ENCODE assay signal across 9 mouse cellular contexts in the genomic region with DNA sequence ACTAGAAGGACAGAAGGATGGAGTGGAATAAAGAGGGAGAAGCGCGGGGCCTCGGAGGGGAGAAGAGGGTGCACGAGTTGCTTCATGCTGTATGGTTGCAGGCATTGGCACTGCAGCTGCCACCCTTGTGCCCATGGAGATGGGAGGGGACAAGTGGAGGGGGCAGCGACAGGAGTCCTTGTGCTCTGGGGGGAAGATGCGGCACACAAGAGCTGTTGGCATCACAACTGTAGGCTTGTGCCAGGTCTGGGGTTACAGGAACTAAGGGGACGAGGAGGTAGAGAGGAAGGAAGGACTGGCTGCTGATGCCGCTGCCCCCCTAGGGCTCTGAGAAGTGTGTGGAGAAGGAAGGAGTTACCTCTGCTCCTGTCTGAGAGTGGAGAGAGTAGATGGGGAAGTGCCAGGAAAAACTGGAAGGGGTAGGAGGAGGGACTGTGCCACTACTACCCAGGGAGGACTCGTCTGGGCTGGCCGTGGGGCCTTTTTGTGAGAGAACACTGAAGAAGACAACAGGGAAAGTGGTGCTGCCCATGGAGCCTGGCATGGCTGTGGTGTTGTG. TPM values are rescaled to one million over a fixed set of nuclear protein-coding genes. Genes with fewer than 3 reads are reported as not detected.
A peak's percentile ranks its signal among the peaks of the same experiment; 100 is the strongest.
DNase-seq lines count a peak whose midpoint lies in the region; ATAC-seq and TF ChIP-seq lines count a peak whose summit lies in the region.
"Had no signal": no experiment of that assay in that cellular context is flagged by ENCODE, and none has a peak within 500 bp of the region (broad histone marks: within the 10 kb centered on the region; RNA-seq: fewer than 3 reads in every experiment).

No protein-coding gene starts in this region.

- ATAC-seq in midbrain, embryonic 13.5 days = peak; percentile 3

- DNase-seq in heart, adult 11 months = peak; percentile 72
- no peak for DNase-seq in heart, embryonic 10.5 days (ENCODE audit: low spot score)
- DNase-seq in Muller cell, postnatal 12 days (ENCODE audit: inconsistent ontology term) = peak; percentile 10
- DNase-seq in cerebellum, postnatal 36 days = peak; percentile 76 to 78
- no peak for DNase-seq in adrenal gland, postnatal 10 days
- no peak for DNase-seq in heart, adult 2 months
- DNase-seq in adrenal gland, adult 2 months = no peak
- DNase-seq: liver had no signal

- H3K36me3 ChIP-seq in heart, embryonic 10.5 days = no peaks in the 10 kb centered on the region
- no peaks in the 10 kb centered on the region for H3K36me3 ChIP-seq in midbrain, embryonic 13.5 days
- H3K36me3 ChIP-seq in heart, adult 2 months (ENCODE audit: control insufficient read depth, insufficient read depth, low read length) = no peaks in the 10 kb centered on the region

- TF ChIP-seq POLR2A in heart, adult 2 months (IDR thresholded peaks at IDR 0.05; ENCODE audit: insufficient read depth, low read depth, low read length) = no peak

- no peak for TF ChIP-seq EP300 in heart, adult 2 months (IDR thresholded peaks at IDR 0.05; ENCODE audit: insufficient read depth, low read depth, low read length)

- H3K79me2 ChIP-seq in heart, adult 2 months (replicated peaks; ENCODE audit: control insufficient read depth, insufficient read depth, low read length) = no peaks in the 10 kb centered on the region

- intact Hi-C loops in heart, adult 2 months (cut with DNase I) = no loop called here

- peaks cover 17% of the 10 kb centered on the region for H3K27me3 ChIP-seq in heart, embryonic 10.5 days (ENCODE audit: insufficient read depth, poor library complexity, severe bottlenecking)
- no peaks in the 10 kb centered on the region for H3K27me3 ChIP-seq in midbrain, embryonic 13.5 days
- no peaks in the 10 kb centered on the region for H3K27me3 ChIP-seq in heart, adult 2 months (ENCODE audit: control insufficient read depth, insufficient read depth, low read length)

- H3K9ac ChIP-seq in midbrain, embryonic 13.5 days (replicated peaks) = no peak overlapping the region; the same call in 1 of the 2 replicates
- H3K9ac ChIP-seq in heart, adult 2 months (ENCODE audit: low read depth, low read length) = no peak overlapping the region

- H3K9me3 ChIP-seq in heart, embryonic 10.5 days = no peaks in the 10 kb centered on the region
- no peaks in the 10 kb centered on the region for H3K9me3 ChIP-seq in midbrain, embryonic 13.5 days

- no peak overlapping the region for H3K27ac ChIP-seq in heart, embryonic 10.5 days
- H3K27ac ChIP-seq in midbrain, embryonic 13.5 days = peak overlapping the region; percentile 84
- H3K27ac ChIP-seq in heart, adult 2 months = no peak overlapping the region

- WGBS in heart, embryonic 10.5 days = 79% methylated on average over 10 of the region's 10 CpGs
- 81% methylated on average over 10 of the region's 10 CpGs for WGBS in midbrain, embryonic 13.5 days
- 70% methylated on average over 10 of the region's 10 CpGs for WGBS in heart, adult 2 months

- TF ChIP-seq CTCF in heart, adult 2 months (IDR thresholded peaks at IDR 0.05) = no peak

- peak overlapping the region; percentile 43 for H3K4me2 ChIP-seq in midbrain, embryonic 13.5 days (replicated peaks)

- no peaks in the 10 kb centered on the region for H3K4me1 ChIP-seq in heart, embryonic 10.5 days
- H3K4me1 ChIP-seq in midbrain, embryonic 13.5 days (replicated peaks) = peaks cover 23% of the 10 kb centered on the region
- no peaks in the 10 kb centered on the region for H3K4me1 ChIP-seq in heart, adult 2 months (ENCODE audit: control insufficient read depth, insufficient read depth, low read length)

- no peak overlapping the region for H3K4me3 ChIP-seq in heart, embryonic 10.5 days
- H3K4me3 ChIP-seq in midbrain, embryonic 13.5 days (replicated peaks) = peak overlapping the region; percentile 24
- H3K4me3 ChIP-seq in heart, adult 2 months = no peak overlapping the region

RNA-seq across cellular contexts. Expression of gene Zfhx2, which starts 37.9 kb away (rescaled TPM):
- polyA plus RNA-seq in heart, embryonic 10.5 days (2016; fragmentation: Nextera tagmentation; extraction: Ambion mirVana) = 3.8 and 4.2 TPM in 2 replicates
- 35.5 and 39.9 TPM in 2 replicates for polyA plus RNA-seq in midbrain, embryonic 13.5 days (2015; fragmentation: Nextera tagmentation; extraction: Ambion mirVana)
- 1 to 10 TPM; 5.2 to 9.9 TPM for total RNA-seq in adrenal gland, postnatal 10 days (2021)
- 1 to 10 TPM; 3.9 to 4.1 TPM for total RNA-seq in heart, adult 2 months (2021)
- polyA plus RNA-seq in heart, adult 2 months (2012; rRNA removed) = 1.1 and 1.3 TPM in 2 replicates
- total RNA-seq in adrenal gland, adult 2 months (2021) = 1 to 10 TPM; 6.3 to 7.3 TPM
- 3.0 and 4.2 TPM in 2 replicates for polyA plus RNA-seq in adrenal gland, adult 2 months (2012; rRNA removed)

RNA-seq across cellular contexts. Expression of gene Ngdn, which starts 39.0 kb away (rescaled TPM):
- polyA plus RNA-seq in heart, embryonic 10.5 days (2016; fragmentation: Nextera tagmentation; extraction: Ambion mirVana) = 73.7 and 88.8 TPM in 2 replicates
- polyA plus RNA-seq in midbrain, embryonic 13.5 days (2015; fragmentation: Nextera tagmentation; extraction: Ambion mirVana) = 60.4 and 62.7 TPM in 2 replicates
- 10 to 100 TPM; 32.9 to 38.1 TPM for total RNA-seq in adrenal gland, postnatal 10 days (2021)
- 10 to 100 TPM; 25.9 to 28.9 TPM for total RNA-seq in heart, adult 2 months (2021)
- polyA plus RNA-seq in heart, adult 2 months (2012; rRNA removed) = 10.1 and 19.6 TPM in 2 replicates
- 10 to 100 TPM; 36.0 TPM for total RNA-seq in adrenal gland, adult 2 months (2021)
- polyA plus RNA-seq in adrenal gland, adult 2 months (2012; rRNA removed) = 2.7 and 2.9 TPM in 2 replicates

RNA-seq across cellular contexts. Expression of gene Thtpa, which starts 40.3 kb away (rescaled TPM):
- polyA plus RNA-seq in heart, embryonic 10.5 days (2016; fragmentation: Nextera tagmentation; extraction: Ambion mirVana) = 16.1 and 16.4 TPM in 2 replicates
- 32.1 and 35.0 TPM in 2 replicates for polyA plus RNA-seq in midbrain, embryonic 13.5 days (2015; fragmentation: Nextera tagmentation; extraction: Ambion mirVana)
- total RNA-seq in adrenal gland, postnatal 10 days (2021) = 10 to 100 TPM; 13.2 to 17.5 TPM
- 10 to 100 TPM; 10.7 to 13.4 TPM for total RNA-seq in heart, adult 2 months (2021)
- 8.2 and 9.7 TPM in 2 replicates for polyA plus RNA-seq in heart, adult 2 months (2012; rRNA removed)
- 10 to 100 TPM; 11.6 to 21.6 TPM for total RNA-seq in adrenal gland, adult 2 months (2021)
- polyA plus RNA-seq in adrenal gland, adult 2 months (2012; rRNA removed) = 6.0 and 6.7 TPM in 2 replicates

RNA-seq across cellular contexts. Expression of gene Ap1g2, which starts 52.1 kb away (rescaled TPM):
- polyA plus RNA-seq in heart, embryonic 10.5 days (2016; fragmentation: Nextera tagmentation; extraction: Ambion mirVana) = 15.6 and 18.9 TPM in 2 replicates
- 7.9 and 8.2 TPM in 2 replicates for polyA plus RNA-seq in midbrain, embryonic 13.5 days (2015; fragmentation: Nextera tagmentation; extraction: Ambion mirVana)
- 10 to 100 TPM; 20.0 to 31.3 TPM for total RNA-seq in adrenal gland, postnatal 10 days (2021)
- 1 to 10 TPM; 5.3 to 5.6 TPM for total RNA-seq in heart, adult 2 months (2021)
- 8.2 and 10.2 TPM in 2 replicates for polyA plus RNA-seq in heart, adult 2 months (2012; rRNA removed)
- 10 to 100 TPM; 21.9 to 24.8 TPM for total RNA-seq in adrenal gland, adult 2 months (2021)
- 27.3 and 30.3 TPM in 2 replicates for polyA plus RNA-seq in adrenal gland, adult 2 months (2012; rRNA removed)

RNA-seq across cellular contexts. Expression of gene Myh7, which starts 59.8 kb away (rescaled TPM):
- polyA plus RNA-seq in heart, embryonic 10.5 days (2016; fragmentation: Nextera tagmentation; extraction: Ambion mirVana) = 2,022 and 5,104 TPM in 2 replicates
- 4.6 and 5.3 TPM in 2 replicates for polyA plus RNA-seq in midbrain, embryonic 13.5 days (2015; fragmentation: Nextera tagmentation; extraction: Ambion mirVana)
- total RNA-seq in adrenal gland, postnatal 10 days (2021) = 100 to 1,000 TPM in 1 of 2 experiments, 10 to 100 TPM in 1; 24.9 to 114 TPM
- total RNA-seq in heart, adult 2 months (2021) = 1,000 to 10,000 TPM; 1,935 to 2,240 TPM
- polyA plus RNA-seq in heart, adult 2 months (2012; rRNA removed) = 19.8 and 29.5 TPM in 2 replicates
- total RNA-seq in adrenal gland, adult 2 months (2021) = not detected
- not detected in 2 replicates for polyA plus RNA-seq in adrenal gland, adult 2 months (2012; rRNA removed)

Comparison
In these comparisons a context has a peak if more than half of its experiments do, and no peak if none do; other contexts are left out.
1. DNase-seq: peak in heart, adult 11 months (single experiment), Muller cell, postnatal 12 days (single experiment) and cerebellum, postnatal 36 days (2 of 2); none in heart, embryonic 10.5 days (single experiment), adrenal gland, postnatal 10 days (single experiment), heart, adult 2 months (0 of 2) and adrenal gland, adult 2 months (single experiment).